Mouse (Mus musculus) neural tube, embryonic 12.5 days (tissue): ENCODE results near the gene Sgcg. TPM values are rescaled to one million over a fixed set of nuclear protein-coding genes. Genes with fewer than 3 reads are reported as not detected.
A peak's percentile ranks its signal among the peaks of the same experiment; 100 is the strongest.

Experiments
- ATAC-seq: fragments of 200-750 bp; cut with Nextera tagmentation; 2 replicates; pipeline ENCODE4 v1.8.0; 2017; ENCODE audit warnings: low read depth, mild to moderate bottlenecking, moderate TSS enrichment, moderate library complexity; ENCODE audit not compliant: low FRiP score
- H3K27ac ChIP-seq: fragments of 300-500 bp; sonication (generic); 2 replicates; pipeline ENCODE4 v1.5.1; 2016
- H3K27me3 ChIP-seq: fragments of 300-500 bp; sonication (generic); replicated peaks from 2 replicates; pipeline ENCODE4 v1.6.1; 2016; ENCODE audit warnings: mild to moderate bottlenecking
- H3K36me3 ChIP-seq: fragments of 300-500 bp; sonication (generic); 2 replicates; pipeline ENCODE4 v1.6.1; 2016; ENCODE audit warnings: mild to moderate bottlenecking
- H3K4me1 ChIP-seq: fragments of 300-500 bp; sonication (generic); 2 replicates; pipeline ENCODE4 v1.6.1; 2016
- H3K4me2 ChIP-seq: fragments of 300-500 bp; sonication (generic); replicated peaks from 2 replicates; pipeline ENCODE4 v1.6.1; 2016; ENCODE audit warnings: mild to moderate bottlenecking
- H3K4me3 ChIP-seq: fragments of 300-500 bp; sonication (generic); 2 replicates; pipeline ENCODE4 v1.5.1; 2016
- H3K9ac ChIP-seq: fragments of 300-500 bp; sonication (generic); 2 replicates; pipeline ENCODE4 v1.6.1; 2016; ENCODE audit warnings: mild to moderate bottlenecking
- H3K9me3 ChIP-seq: fragments of 300-500 bp; sonication (generic); 2 replicates; pipeline ENCODE4 v1.6.1; 2016; ENCODE audit warnings: mild to moderate bottlenecking
- WGBS: fragments of 180-500 bp; shearing (Covaris S2); methylation state at CpG from one replicate; pipeline ENCODE4 v1.1.7; 2016; 5-methylcytosine and 5-hydroxymethylcytosine counted together
- polyA plus RNA-seq: library from polyadenylated mRNA; unstranded; fragments of >200 nt; fragmentation: Nextera tagmentation; extraction: Ambion mirVana; gene quantifications from 2 replicates; pipeline ENCODE4 v1.2.1, GENCODE M21; 2016

Gene Sgcg
- polyA plus RNA-seq, 1 experiment from 2014 or later, result 1.3 TPM

GRCm38 (mm10) chr14:61274414-61275198 is 16.3 kb upstream of the Sgcg start:
- WGBS, result 9% methylated on average over 38 of the region's 38 CpGs
- H3K27ac ChIP-seq, result no peak overlapping the region
- no peak overlapping the region for H3K9ac ChIP-seq
- peak overlapping the region; percentile 9; the same call in 1 of the 2 replicates for H3K4me3 ChIP-seq
- peaks cover 8% of the 10 kb centered on the region; the same call in 1 of the 2 replicates for H3K4me1 ChIP-seq
- no peaks in the 10 kb centered on the region for H3K9me3 ChIP-seq
- no peak for ATAC-seq
- peaks cover 33% of the 10 kb centered on the region for H3K27me3 ChIP-seq
- peak overlapping the region; percentile 44 for H3K4me2 ChIP-seq
- H3K36me3 ChIP-seq, result no peaks in the 10 kb centered on the region

GRCm38 (mm10) chr14:61267908-61268475 is 9.7 kb upstream of the Sgcg start:
- Histone ChIP-seq H3K27me3 (peaks cover 5% of the 10 kb centered on the region; the same call in 1 of the 2 replicates), H3K9me3 (peaks cover 6% of the 10 kb centered on the region), H3K27ac (no peak overlapping the region), H3K4me3 (no peak overlapping the region), H3K4me1 (no peaks in the 10 kb centered on the region), H3K4me2 (no peak overlapping the region), H3K36me3 (no peaks in the 10 kb centered on the region), H3K9ac (no peak overlapping the region)
- no peak for ATAC-seq
- WGBS, result 62% methylated on average over 5 of the region's 5 CpGs

GRCm38 (mm10) chr14:61259084-61259483 is 794 bp upstream of the Sgcg start:
- H3K36me3 ChIP-seq, result no peaks in the 10 kb centered on the region
- H3K9ac ChIP-seq, result no peak overlapping the region
- WGBS, result 69% methylated on average over 3 of the region's 3 CpGs
- no peaks in the 10 kb centered on the region for H3K27me3 ChIP-seq
- H3K9me3 ChIP-seq, result no peaks in the 10 kb centered on the region
- no peak overlapping the region for H3K4me2 ChIP-seq
- no peak for ATAC-seq
- H3K4me3 ChIP-seq, result no peak overlapping the region
- no peaks in the 10 kb centered on the region for H3K4me1 ChIP-seq
- no peak overlapping the region for H3K27ac ChIP-seq

- 0 out of 2 replicates have a peak, but pooled peaks cover 6% of the 10 kb centered on the region for H3K9me3 ChIP-seq
- H3K9ac ChIP-seq, result no peak overlapping the region
- H3K4me3 ChIP-seq, result no peak overlapping the region
- no peak overlapping the region for H3K27ac ChIP-seq
- H3K36me3 ChIP-seq, result no peaks in the 10 kb centered on the region
- WGBS, result 79% methylated on average over 15 of the region's 15 CpGs
- ATAC-seq, result no peak
- H3K27me3 ChIP-seq, result no peaks in the 10 kb centered on the region
- no peaks in the 10 kb centered on the region for H3K4me1 ChIP-seq
- no peak overlapping the region for H3K4me2 ChIP-seq
Measured at GRCm38 (mm10) chr14:61252596-61253388, 5.5 kb downstream of the Sgcg start.

GRCm38 (mm10) chr14:61246444-61246843 is 11.8 kb downstream of the Sgcg start:
- Histone ChIP-seq H3K9me3 (0 out of 2 replicates have a peak, but pooled peaks cover 7% of the 10 kb centered on the region), H3K9ac (no peak overlapping the region), H3K27me3 (no peaks in the 10 kb centered on the region), H3K4me3 (no peak overlapping the region), H3K4me1 (no peaks in the 10 kb centered on the region), H3K4me2 (no peak overlapping the region), H3K36me3 (no peaks in the 10 kb centered on the region), H3K27ac (no peak overlapping the region)
- ATAC-seq, result no peak
- 82% methylated on average over 3 of the region's 3 CpGs for WGBS

DNA sequence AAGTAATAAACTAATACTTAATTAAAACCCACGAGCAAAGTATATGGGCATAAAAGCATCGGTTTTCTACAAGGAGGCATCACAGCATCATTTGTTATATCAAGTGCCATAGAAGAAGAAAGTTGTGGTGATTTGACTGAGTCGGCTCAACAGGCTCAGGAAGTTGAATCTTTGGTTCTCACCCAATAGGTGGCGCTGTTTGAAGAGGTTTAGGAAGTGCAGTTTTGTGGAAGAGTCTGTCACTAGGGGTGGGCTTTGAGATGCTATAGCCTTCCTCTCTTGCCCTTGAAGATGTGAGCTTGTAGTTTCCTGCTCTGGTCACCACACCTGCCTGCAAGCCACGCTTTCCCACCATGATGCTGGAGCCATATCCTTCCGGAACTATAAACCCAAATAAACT is 15.7 kb downstream of the Sgcg start:
- no peaks in the 10 kb centered on the region for H3K4me1 ChIP-seq
- H3K4me2 ChIP-seq, result no peak overlapping the region
- H3K27ac ChIP-seq, result no peak overlapping the region
- H3K36me3 ChIP-seq, result no peaks in the 10 kb centered on the region
- H3K9ac ChIP-seq, result no peak overlapping the region
- WGBS, result 39% methylated on average over 6 of the region's 6 CpGs
- no peak for ATAC-seq
- no peaks in the 10 kb centered on the region for H3K9me3 ChIP-seq
- no peaks in the 10 kb centered on the region for H3K27me3 ChIP-seq
- no peak overlapping the region for H3K4me3 ChIP-seq

GRCm38 (mm10) chr14:61238751-61239150 is 19.5 kb downstream of the Sgcg start:
- no peak for ATAC-seq

DNA sequence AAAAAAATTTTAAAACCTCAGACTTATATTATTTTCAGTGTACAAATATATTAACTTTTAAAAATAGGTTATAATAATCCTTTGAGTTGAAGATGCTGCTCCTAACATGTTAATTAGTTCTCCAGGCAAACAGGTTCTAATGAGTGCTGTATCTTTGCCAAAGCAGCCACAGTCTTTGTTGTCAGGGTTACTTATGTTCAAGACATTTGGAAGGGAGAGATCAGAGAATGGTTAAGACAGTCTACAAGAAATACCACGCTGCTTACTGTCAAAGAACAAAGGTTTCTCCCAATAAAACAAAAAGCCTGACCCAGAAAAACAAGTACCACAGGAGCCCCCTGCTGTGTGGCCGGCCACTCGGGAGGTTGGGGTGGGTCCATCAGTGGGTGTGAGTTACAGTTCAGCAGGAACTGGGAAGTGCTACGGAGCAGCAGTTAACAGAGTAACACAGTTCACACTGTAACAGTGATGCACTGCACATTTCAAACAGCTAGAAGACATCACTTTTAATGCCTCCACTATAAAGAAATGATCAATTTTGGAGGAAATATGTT is 21.1 kb downstream of the Sgcg start:
- no peak; the same call in 1 of the 2 replicates for ATAC-seq
- Histone ChIP-seq H3K4me3 (no peak overlapping the region), H3K36me3 (no peaks in the 10 kb centered on the region), H3K27me3 (no peaks in the 10 kb centered on the region), H3K9ac (no peak overlapping the region), H3K4me2 (no peak overlapping the region), H3K9me3 (no peaks in the 10 kb centered on the region), H3K4me1 (no peaks in the 10 kb centered on the region), H3K27ac (no peak overlapping the region)
- WGBS, result 16% methylated on average over 4 of the region's 4 CpGs

More at GRCm38 (mm10) chr14:61238751-61239150, 19.5 kb downstream of the Sgcg start:
- Histone ChIP-seq H3K36me3 (no peaks in the 10 kb centered on the region), H3K27me3 (no peaks in the 10 kb centered on the region), H3K4me2 (no peak overlapping the region), H3K9me3 (no peaks in the 10 kb centered on the region), H3K9ac (no peak overlapping the region), H3K4me3 (no peak overlapping the region), H3K27ac (no peak overlapping the region), H3K4me1 (no peaks in the 10 kb centered on the region)
- 68% methylated on average over 9 of the region's 9 CpGs for WGBS

- no peak for ATAC-seq
Measured at GRCm38 (mm10) chr14:61235846-61236474, 22.3 kb downstream of the Sgcg start.

DNA sequence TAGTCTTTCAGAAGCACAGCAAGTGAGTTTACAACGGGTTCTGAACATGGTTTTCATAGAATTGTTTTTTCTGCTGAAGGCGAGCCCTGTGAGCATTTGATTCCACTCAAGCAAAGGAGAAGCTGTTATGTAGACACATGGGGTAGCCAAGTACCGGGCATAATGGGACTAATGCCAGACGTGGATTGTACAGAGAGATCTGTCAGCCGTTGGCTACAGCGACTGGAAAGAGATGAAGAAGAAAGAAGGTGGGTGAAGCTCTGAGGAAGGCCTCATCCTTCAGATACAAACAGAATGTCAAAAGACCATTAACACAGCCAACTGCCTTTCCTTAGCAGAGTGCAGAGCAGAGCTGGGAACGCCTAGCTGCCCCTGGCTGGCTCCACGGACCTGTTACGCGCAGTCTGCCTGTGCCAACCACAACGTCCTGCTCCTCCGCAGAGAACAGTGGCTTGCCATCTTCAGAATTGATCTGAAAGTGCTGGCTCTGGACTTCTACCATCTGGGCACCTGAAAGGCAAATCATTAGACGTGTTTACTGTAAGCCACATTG is 26.2 kb downstream of the Sgcg start:
- Histone ChIP-seq H3K4me3 (no peak overlapping the region), H3K27me3 (no peaks in the 10 kb centered on the region), H3K9me3 (no peaks in the 10 kb centered on the region), H3K27ac (no peak overlapping the region), H3K4me1 (no peaks in the 10 kb centered on the region), H3K9ac (no peak overlapping the region), H3K4me2 (no peak overlapping the region), H3K36me3 (no peaks in the 10 kb centered on the region)
- WGBS, result 90% methylated on average over 13 of the region's 13 CpGs
- no peak for ATAC-seq

More at GRCm38 (mm10) chr14:61235846-61236474, 22.3 kb downstream of the Sgcg start:
- Histone ChIP-seq H3K4me3 (no peak overlapping the region), H3K36me3 (no peaks in the 10 kb centered on the region), H3K9ac (no peak overlapping the region), H3K27ac (no peak overlapping the region), H3K4me1 (no peaks in the 10 kb centered on the region), H3K27me3 (no peaks in the 10 kb centered on the region), H3K4me2 (no peak overlapping the region), H3K9me3 (no peaks in the 10 kb centered on the region)
- WGBS, result 65% methylated on average over 5 of the region's 5 CpGs

DNA sequence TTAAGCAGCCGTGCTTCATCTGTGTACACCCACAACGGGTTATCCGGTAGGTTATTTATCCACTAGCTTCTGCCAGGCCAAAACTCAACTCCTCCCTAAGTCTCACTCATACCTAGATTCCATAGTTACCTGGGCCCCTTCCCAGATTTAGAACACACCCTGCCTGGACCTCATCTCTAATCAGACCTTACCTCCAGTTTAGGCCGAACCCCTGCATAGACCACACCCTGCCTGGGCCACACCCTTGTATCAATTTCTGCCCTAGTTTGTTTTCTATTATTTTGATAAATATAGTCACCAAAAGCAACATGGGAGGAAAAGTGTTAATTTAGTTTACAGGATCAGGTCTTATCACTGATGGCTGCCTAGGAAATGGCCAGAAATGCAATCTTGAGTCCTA is 28.1 kb downstream of the Sgcg start:
- Histone ChIP-seq H3K4me2 (no peak overlapping the region), H3K27me3 (no peaks in the 10 kb centered on the region), H3K27ac (no peak overlapping the region), H3K4me3 (no peak overlapping the region), H3K9ac (no peak overlapping the region), H3K36me3 (no peaks in the 10 kb centered on the region), H3K4me1 (no peaks in the 10 kb centered on the region), H3K9me3 (no peaks in the 10 kb centered on the region)
- no peak for ATAC-seq
- 92% methylated on average over 4 of the region's 4 CpGs for WGBS
